Mouse (Mus musculus) gastrocnemius, postnatal 36 days (tissue): Measurements from ENCODE around the gene Tinagl1. TPM values are rescaled to one million over a fixed set of nuclear protein-coding genes. Genes with fewer than 3 reads are reported as not detected.
A peak's percentile ranks its signal among the peaks of the same experiment; 100 is the strongest.

Experiments
- DNase-seq, 2 experiments: peaks; one replicate each; pipeline ENCODE4 v3.0.0; 2022
- intact Hi-C: fragments of 180-260 bp; cut with DNase I; formaldehyde crosslinking; loops from one replicate; pipeline ENCODE4 v1.15.1; 2025
- total RNA-seq, 2 experiments: library from RNA; stranded (reverse); gene quantifications; 2 replicates each; pipeline ENCODE4 v1.2.3; 2021

Gene Tinagl1
- total RNA-seq, 2 experiments from 2014 or later: 17.0 to 28.2 TPM

- intact Hi-C loops: no loop called here
- DNase-seq: no peak
These were observed 18.0 kb downstream of the Tinagl1 start for GRCm38 (mm10) chr4:130156812-130157371.

- intact Hi-C loops: loop anchor here (5.0 kb wide), 1 partner anchor 1968 kb away; no protein-coding TSS in a partner anchor
- DNase-seq: no peak
These were observed 20.7 kb downstream of the Tinagl1 start for GRCm38 (mm10) chr4:130154250-130154649.

DNA sequence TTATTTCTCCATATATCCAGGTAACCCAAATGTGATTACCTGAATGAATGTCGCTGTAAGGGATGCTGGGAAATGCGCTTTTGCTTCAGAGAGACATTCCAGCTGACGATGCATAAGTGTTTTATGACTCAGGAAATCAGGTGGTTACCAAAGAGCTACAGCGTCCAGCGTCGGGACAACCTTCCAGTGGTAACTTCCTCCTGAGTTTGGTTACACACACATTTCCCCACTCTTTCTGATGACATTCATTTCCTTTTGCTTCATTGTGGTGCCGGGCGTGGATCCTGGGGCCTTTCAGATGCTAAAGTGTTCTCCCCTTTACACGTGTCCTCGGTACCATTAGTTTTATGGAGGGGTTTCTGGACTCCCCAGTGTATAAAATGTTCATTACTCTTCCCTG, 26.5 kb downstream of the Tinagl1 start:
- intact Hi-C loops: no loop called here
- DNase-seq: no peak

- DNase-seq: no peak
- intact Hi-C loops: no loop called here
These were observed 33.1 kb downstream of the Tinagl1 start for GRCm38 (mm10) chr4:130141786-130142185.

GRCm38 (mm10) chr4:130140992-130141402, 33.9 kb downstream of the Tinagl1 start:
- intact Hi-C loops: no loop called here
- DNase-seq: no peak

- intact Hi-C loops: no loop called here
These were observed 35.8 kb downstream of the Tinagl1 start, which contains the start of gene Hcrtr1 for GRCm38 (mm10) chr4:130139214-130139492. TSS of gene Hcrtr1 (minus strand) at chr4:130139359.

GRCm38 (mm10) chr4:130138441-130139213, 36.3 kb downstream of the Tinagl1 start:
- intact Hi-C loops: loop anchor here (1.0 kb wide), 1 partner anchor 51 kb away; no protein-coding TSS in a partner anchor
- peak; percentile 42 to 58 for DNase-seq

More at GRCm38 (mm10) chr4:130139214-130139492, 35.8 kb downstream of the Tinagl1 start, which contains the start of gene Hcrtr1:
- DNase-seq: no peak

DNA sequence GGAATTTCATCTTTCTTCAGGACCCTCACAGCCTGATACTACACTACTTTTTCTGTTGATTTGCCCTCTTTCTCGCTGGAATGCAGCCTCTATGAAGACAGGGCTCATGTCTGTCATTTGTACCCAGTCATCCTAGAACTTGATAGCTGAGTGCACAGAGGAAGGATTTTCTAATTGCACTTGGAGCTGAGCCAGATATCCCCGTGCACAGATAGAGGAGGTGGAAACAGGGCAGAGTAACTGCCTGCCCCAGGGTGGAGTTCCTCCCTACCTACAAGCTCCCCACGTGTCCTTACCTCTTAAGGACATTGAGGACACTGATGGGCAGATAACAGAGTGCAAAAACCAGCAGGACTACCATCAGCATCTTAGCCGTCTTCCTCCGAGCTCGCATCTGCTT, 41.5 kb downstream of the Tinagl1 start:
- no peak for DNase-seq
- intact Hi-C loops: no loop called here

DNA sequence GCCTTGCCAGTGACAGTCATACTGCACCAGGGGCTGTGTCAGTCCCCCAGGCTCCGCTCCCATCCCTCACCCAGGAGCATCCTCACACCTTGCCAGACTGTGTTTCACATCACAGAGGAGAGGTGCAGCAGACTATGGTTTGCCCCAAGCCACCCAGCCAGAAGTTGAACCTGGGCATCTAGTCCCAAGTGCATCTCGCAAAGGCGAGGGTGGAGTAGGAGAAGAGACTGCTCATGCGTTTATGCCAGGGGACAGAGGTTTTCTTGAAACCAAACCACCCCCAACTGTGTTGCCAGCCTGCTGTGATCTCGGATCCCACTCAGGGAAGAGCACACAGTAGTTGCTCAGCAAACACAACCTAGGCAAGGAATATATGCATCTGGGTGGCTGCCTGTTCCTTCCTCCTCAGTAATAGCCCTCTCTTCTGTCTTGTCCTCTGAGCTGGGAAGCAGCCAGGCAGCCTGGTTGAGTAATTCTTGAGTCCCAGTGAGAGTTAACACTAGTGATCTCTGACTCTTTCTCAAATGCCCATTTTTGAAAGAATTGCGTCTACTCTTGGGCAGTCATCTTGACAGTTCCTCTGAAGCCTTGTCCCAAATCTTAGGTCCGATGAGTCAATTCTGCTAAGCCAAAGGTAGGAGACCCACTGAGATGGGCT, 43.3 kb downstream of the Tinagl1 start:
- intact Hi-C loops: no loop called here
- DNase-seq: no peak

GRCm38 (mm10) chr4:130130641-130131350, 44.1 kb downstream of the Tinagl1 start:
- intact Hi-C loops: no loop called here
- DNase-seq: no peak

- no peak for DNase-seq
- intact Hi-C loops: no loop called here
These were observed 44.8 kb downstream of the Tinagl1 start for GRCm38 (mm10) chr4:130130082-130130481.

DNA sequence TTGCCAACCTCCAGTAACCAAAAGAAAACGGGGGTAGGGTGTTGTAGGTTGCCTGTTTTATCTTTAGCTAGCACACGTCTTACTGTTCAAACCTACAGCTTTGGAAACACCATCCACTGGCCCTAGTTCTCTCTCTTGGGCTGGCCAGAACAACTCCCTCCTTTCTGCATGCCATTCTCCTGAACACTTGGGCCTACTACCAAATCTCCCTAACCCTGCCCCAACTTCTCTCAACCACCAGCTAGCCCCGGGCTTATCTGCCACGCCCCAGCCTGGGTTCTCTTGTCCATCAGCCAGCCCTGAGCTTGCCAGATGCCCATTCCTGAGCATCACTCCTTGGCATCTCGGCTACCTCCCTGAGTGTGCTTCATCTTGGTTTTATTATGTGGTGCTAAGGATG, 46.0 kb downstream of the Tinagl1 start:
- DNase-seq: no peak
- intact Hi-C loops: no loop called here

- DNase-seq: no peak
- intact Hi-C loops: loop anchor here (2.0 kb wide), 1 partner anchor 43 kb away; no protein-coding TSS in a partner anchor
These were observed 49.0 kb downstream of the Tinagl1 start for GRCm38 (mm10) chr4:130125935-130126334.

- DNase-seq: no peak
- intact Hi-C loops: loop anchor here (2.0 kb wide), 1 partner anchor 44 kb away; no protein-coding TSS in a partner anchor
These were observed 49.8 kb downstream of the Tinagl1 start for GRCm38 (mm10) chr4:130125164-130125563.

GRCm38 (mm10) chr4:130124110-130124509, 50.8 kb downstream of the Tinagl1 start:
- DNase-seq: no peak
- intact Hi-C loops: loop anchor here (2.0 kb wide), 1 partner anchor 45 kb away; no protein-coding TSS in a partner anchor

- no peak for DNase-seq
- intact Hi-C loops: no loop called here
These were observed 51.9 kb downstream of the Tinagl1 start for GRCm38 (mm10) chr4:130123020-130123419.

- intact Hi-C loops: no loop called here
- DNase-seq: no peak
These were observed 53.4 kb downstream of the Tinagl1 start for GRCm38 (mm10) chr4:130121560-130121959.

- DNase-seq: no peak
- intact Hi-C loops: no loop called here
These were observed 54.2 kb downstream of the Tinagl1 start for GRCm38 (mm10) chr4:130120752-130121151.
